Mouse (Mus musculus): ENCODE measurements around the gene Smox. TPM values are rescaled to one million over a fixed set of nuclear protein-coding genes. Genes with fewer than 3 reads are reported as not detected.

Gene Smox
- polyA plus RNA-seq, 1 experiment from 2014 or later = 63.3 TPM

DNA sequence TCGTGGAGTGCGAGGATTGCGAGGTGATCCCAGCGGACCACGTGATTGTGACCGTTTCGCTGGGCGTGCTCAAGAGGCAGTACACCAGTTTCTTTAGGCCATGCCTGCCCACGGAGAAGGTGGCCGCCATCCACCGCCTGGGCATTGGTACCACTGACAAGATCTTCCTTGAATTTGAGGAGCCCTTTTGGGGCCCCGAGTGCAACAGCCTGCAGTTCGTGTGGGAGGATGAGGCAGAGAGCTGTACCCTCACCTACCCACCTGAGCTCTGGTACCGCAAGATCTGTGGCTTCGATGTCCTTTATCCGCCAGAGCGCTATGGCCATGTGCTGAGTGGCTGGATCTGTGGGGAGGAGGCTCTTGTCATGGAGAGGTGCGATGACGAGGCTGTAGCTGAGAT is 29.4 kb downstream of the Smox start:
- 94% methylated on average over 19 of the region's 19 CpGs for WGBS
- Histone ChIP-seq H3K27ac (replicated peaks) (no peak overlapping the region), H3K36me3 (peaks cover 13% of the 10 kb centered on the region)

GRCm38 (mm10) chr2:131527061-131527460 is 35.8 kb downstream of the Smox start:
- no peak overlapping the region for H3K9ac ChIP-seq (replicated peaks)
- no peaks in the 10 kb centered on the region for H3K36me3 ChIP-seq
- WGBS = 43% methylated on average over 3 of the region's 3 CpGs
- ATAC-seq (replicated peaks) = no peak
- no peaks in the 10 kb centered on the region for H3K9me3 ChIP-seq
- no peaks in the 10 kb centered on the region for H3K4me1 ChIP-seq
- H3K4me3 ChIP-seq = no peak overlapping the region
- no peak overlapping the region for H3K27ac ChIP-seq (replicated peaks)
- H3K4me2 ChIP-seq (replicated peaks) = no peak overlapping the region
- H3K27me3 ChIP-seq = no peaks in the 10 kb centered on the region

More for the DNA sequence above, 29.4 kb downstream of the Smox start:
- Histone ChIP-seq H3K9ac (replicated peaks) (no peak overlapping the region), H3K4me3 (no peak overlapping the region), H3K4me1 (no peaks in the 10 kb centered on the region), H3K4me2 (replicated peaks) (no peak overlapping the region), H3K27me3 (no peaks in the 10 kb centered on the region), H3K9me3 (no peaks in the 10 kb centered on the region)
- no peak for ATAC-seq (replicated peaks)

DNA sequence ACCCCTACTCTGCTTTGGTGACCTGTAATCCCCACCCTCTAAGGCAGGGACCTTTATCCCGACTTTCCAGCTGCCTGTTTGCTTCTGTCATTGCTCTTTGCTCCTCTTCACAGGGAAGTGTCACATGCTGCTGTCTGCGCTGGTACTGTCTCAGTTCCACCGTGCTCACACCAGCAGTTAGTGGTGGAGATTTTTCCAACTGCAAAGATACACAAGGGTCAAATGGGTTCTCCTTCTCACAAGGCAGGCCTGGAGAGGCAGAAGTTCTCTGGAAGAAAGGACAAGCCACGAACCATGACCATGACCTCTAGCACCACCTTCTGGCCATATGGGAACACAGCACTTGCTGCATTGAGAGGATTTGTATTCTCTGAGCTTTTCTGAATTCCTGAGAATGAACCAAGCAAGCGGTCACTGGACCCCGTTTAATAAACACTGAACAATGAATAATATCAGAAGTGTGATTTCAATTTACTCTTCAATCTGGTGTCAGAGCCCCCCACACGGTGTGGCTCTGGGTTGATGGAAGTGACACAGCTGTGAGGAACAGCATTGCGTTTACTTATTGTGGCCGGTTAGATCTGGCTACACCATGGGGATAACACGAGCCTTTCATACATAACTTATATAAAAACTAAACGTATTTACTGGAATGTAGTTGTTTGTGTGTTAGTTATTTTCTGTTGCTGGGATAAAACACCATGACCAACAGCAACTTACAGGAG is 38.8 kb downstream of the Smox start:
- no peaks in the 10 kb centered on the region for H3K9me3 ChIP-seq
- ATAC-seq (replicated peaks) = peak; percentile 49; the same call in 1 of the 2 replicates
- H3K4me3 ChIP-seq = no peak overlapping the region
- no peak overlapping the region for H3K27ac ChIP-seq (replicated peaks)
- no peak overlapping the region for H3K9ac ChIP-seq (replicated peaks)
- no peaks in the 10 kb centered on the region for H3K4me1 ChIP-seq
- H3K4me2 ChIP-seq (replicated peaks) = no peak overlapping the region
- H3K36me3 ChIP-seq = no peaks in the 10 kb centered on the region
- H3K27me3 ChIP-seq = no peaks in the 10 kb centered on the region
- WGBS = 36% methylated on average over 11 of the region's 11 CpGs

DNA sequence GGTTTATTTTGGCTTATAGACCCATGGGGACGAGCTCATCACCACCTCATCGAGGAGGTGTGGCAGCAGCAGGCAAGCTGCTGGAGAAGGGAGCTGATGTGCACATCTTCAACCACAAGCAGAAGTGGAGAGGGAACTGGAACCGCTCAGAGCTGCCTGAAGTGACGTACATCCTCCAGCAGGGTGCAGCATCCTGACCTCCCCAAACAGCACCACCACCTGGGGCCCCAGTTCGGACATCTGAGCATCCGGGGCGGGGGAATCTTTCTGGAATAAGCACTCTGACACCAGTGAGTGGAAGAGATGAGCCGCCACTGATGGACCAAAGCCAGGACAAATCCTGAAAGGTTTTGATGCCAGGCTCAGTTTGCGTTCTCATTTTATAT is 39.3 kb downstream of the Smox start:
- no peak; the same call in 1 of the 2 replicates for ATAC-seq (replicated peaks)
- H3K36me3 ChIP-seq = no peaks in the 10 kb centered on the region
- H3K4me2 ChIP-seq (replicated peaks) = no peak overlapping the region
- H3K4me3 ChIP-seq = no peak overlapping the region
- H3K9me3 ChIP-seq = no peaks in the 10 kb centered on the region
- H3K9ac ChIP-seq (replicated peaks) = no peak overlapping the region
- WGBS = 17% methylated on average over 9 of the region's 9 CpGs
- no peaks in the 10 kb centered on the region for H3K27me3 ChIP-seq
- no peaks in the 10 kb centered on the region for H3K4me1 ChIP-seq
- H3K27ac ChIP-seq (replicated peaks) = no peak overlapping the region

DNA sequence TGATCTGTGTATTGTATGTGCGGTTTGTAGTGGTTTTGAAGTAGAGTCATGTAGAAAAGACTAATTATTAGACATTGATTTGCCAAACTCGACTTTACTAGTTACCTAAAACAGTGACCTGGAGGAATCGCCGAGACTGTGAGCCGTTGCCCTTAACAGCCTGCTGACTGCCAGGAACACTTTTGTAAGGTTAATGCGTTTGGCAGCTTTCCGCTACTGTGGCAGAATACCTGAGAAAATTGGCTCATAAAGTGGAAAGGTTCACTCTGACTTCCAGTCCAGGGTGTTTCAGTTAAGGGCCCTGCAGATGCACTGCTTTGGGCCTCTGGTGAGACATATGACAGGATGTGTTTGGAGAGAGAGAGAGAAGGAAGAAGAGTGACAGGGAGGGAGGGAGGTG is 40.0 kb downstream of the Smox start:
- H3K27ac ChIP-seq (replicated peaks) = no peak overlapping the region
- H3K4me1 ChIP-seq = no peaks in the 10 kb centered on the region
- no peaks in the 10 kb centered on the region for H3K36me3 ChIP-seq
- no peak overlapping the region for H3K4me2 ChIP-seq (replicated peaks)
- 83% methylated on average over 7 of the region's 7 CpGs for WGBS
- no peaks in the 10 kb centered on the region for H3K27me3 ChIP-seq
- H3K9me3 ChIP-seq = no peaks in the 10 kb centered on the region
- no peak overlapping the region for H3K4me3 ChIP-seq
- no peak overlapping the region for H3K9ac ChIP-seq (replicated peaks)
- no peak for ATAC-seq (replicated peaks)

DNA sequence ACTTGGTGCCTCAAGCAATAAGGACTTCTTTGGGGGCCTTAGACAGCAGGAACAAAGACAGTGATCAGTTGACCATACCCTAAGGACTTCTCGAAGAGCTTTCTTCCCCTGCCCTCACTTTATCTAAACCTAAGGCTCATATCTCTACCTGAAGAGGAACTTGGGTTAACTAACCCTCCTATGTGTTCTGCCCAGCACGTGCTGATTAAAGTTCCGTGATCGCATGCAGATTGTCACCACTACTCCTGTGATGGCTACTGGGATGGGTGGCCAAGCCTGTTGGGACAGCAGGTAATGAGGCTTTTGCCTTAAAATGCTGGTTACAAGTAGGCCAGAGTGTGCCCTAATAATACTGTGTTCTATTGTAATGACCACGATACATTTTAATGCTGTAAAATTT is 43.9 kb downstream of the Smox start:
- no peaks in the 10 kb centered on the region for H3K27me3 ChIP-seq
- H3K9ac ChIP-seq (replicated peaks) = no peak overlapping the region
- no peak overlapping the region for H3K4me3 ChIP-seq
- H3K9me3 ChIP-seq = no peaks in the 10 kb centered on the region
- no peak overlapping the region for H3K4me2 ChIP-seq (replicated peaks)
- WGBS = 90% methylated on average over 5 of the region's 5 CpGs
- no peak for ATAC-seq (replicated peaks)
- no peak overlapping the region for H3K27ac ChIP-seq (replicated peaks)
- no peaks in the 10 kb centered on the region for H3K36me3 ChIP-seq
- H3K4me1 ChIP-seq = no peaks in the 10 kb centered on the region

DNA sequence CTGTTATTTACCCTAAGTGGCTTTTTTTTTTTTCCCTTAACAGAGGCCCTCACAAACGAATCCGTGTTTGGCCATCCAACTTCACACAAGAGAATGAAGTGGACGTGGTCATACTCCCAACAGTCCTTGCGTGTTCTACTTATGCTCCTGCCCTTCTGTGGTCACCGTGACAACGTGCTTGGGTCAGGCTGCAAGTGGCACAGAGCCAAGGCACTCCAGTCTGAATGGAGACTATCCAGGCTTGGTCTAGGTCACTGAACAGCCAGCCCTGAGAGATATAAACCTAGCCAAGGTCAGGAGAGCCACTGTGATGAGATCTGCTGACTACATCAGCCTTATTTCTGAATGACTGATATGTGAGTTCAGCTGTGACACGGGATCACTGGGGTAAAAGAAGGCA is 47.0 kb downstream of the Smox start:
- WGBS = 55% methylated on average over 7 of the region's 7 CpGs
- Histone ChIP-seq H3K27me3 (no peaks in the 10 kb centered on the region), H3K4me3 (no peak overlapping the region), H3K4me1 (no peaks in the 10 kb centered on the region), H3K4me2 (replicated peaks) (no peak overlapping the region), H3K36me3 (no peaks in the 10 kb centered on the region), H3K9ac (replicated peaks) (no peak overlapping the region), H3K27ac (replicated peaks) (no peak overlapping the region), H3K9me3 (no peaks in the 10 kb centered on the region)
- no peak for ATAC-seq (replicated peaks)

- H3K27me3 ChIP-seq = no peaks in the 10 kb centered on the region
- no peaks in the 10 kb centered on the region for H3K36me3 ChIP-seq
- no peaks in the 10 kb centered on the region for H3K4me1 ChIP-seq
- no peaks in the 10 kb centered on the region for H3K9me3 ChIP-seq
- no peak overlapping the region for H3K4me3 ChIP-seq
- ATAC-seq (replicated peaks) = no peak
- 81% methylated on average over 6 of the region's 6 CpGs for WGBS
- H3K9ac ChIP-seq (replicated peaks) = no peak overlapping the region
- no peak overlapping the region for H3K27ac ChIP-seq (replicated peaks)
- H3K4me2 ChIP-seq (replicated peaks) = no peak overlapping the region
Measured at GRCm38 (mm10) chr2:131539780-131540179, 48.5 kb downstream of the Smox start.

DNA sequence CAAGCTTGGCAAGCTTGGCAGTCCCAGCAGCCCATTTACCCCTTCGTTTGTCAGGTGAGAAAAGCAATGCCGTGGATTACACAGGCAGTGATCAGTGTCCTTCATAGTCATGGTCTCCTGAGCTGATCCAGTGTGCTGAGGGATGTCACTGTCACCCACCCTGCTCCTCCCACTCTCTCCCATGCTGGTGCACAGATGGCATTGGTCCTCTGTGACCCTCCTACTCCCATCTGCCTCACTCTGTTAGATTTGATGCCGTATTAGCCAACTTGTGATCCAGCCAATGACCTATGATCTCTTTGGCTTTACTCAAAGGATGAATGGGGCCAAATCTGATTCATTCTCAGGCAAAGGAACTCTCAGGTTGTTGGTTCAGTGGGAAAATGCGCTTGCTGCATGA is 50.4 kb downstream of the Smox start:
- Histone ChIP-seq H3K36me3 (no peaks in the 10 kb centered on the region), H3K27me3 (peaks cover 14% of the 10 kb centered on the region), H3K27ac (replicated peaks) (no peak overlapping the region), H3K9me3 (no peaks in the 10 kb centered on the region), H3K9ac (replicated peaks) (no peak overlapping the region), H3K4me1 (peaks cover 13% of the 10 kb centered on the region), H3K4me3 (no peak overlapping the region), H3K4me2 (replicated peaks) (no peak overlapping the region)
- no peak for ATAC-seq (replicated peaks)
- 69% methylated on average over 4 of the region's 4 CpGs for WGBS

- peaks cover 20% of the 10 kb centered on the region for H3K4me1 ChIP-seq
- no peak overlapping the region for H3K4me2 ChIP-seq (replicated peaks)
- H3K4me3 ChIP-seq = no peak overlapping the region
- WGBS = 34% methylated on average over 6 of the region's 6 CpGs
- no peak overlapping the region for H3K9ac ChIP-seq (replicated peaks)
- H3K27me3 ChIP-seq = peaks cover 22% of the 10 kb centered on the region
- no peak for ATAC-seq (replicated peaks)
- no peaks in the 10 kb centered on the region for H3K36me3 ChIP-seq
- H3K27ac ChIP-seq (replicated peaks) = no peak overlapping the region
- H3K9me3 ChIP-seq = no peaks in the 10 kb centered on the region
Measured at GRCm38 (mm10) chr2:131542531-131542930, 51.2 kb downstream of the Smox start.

DNA sequence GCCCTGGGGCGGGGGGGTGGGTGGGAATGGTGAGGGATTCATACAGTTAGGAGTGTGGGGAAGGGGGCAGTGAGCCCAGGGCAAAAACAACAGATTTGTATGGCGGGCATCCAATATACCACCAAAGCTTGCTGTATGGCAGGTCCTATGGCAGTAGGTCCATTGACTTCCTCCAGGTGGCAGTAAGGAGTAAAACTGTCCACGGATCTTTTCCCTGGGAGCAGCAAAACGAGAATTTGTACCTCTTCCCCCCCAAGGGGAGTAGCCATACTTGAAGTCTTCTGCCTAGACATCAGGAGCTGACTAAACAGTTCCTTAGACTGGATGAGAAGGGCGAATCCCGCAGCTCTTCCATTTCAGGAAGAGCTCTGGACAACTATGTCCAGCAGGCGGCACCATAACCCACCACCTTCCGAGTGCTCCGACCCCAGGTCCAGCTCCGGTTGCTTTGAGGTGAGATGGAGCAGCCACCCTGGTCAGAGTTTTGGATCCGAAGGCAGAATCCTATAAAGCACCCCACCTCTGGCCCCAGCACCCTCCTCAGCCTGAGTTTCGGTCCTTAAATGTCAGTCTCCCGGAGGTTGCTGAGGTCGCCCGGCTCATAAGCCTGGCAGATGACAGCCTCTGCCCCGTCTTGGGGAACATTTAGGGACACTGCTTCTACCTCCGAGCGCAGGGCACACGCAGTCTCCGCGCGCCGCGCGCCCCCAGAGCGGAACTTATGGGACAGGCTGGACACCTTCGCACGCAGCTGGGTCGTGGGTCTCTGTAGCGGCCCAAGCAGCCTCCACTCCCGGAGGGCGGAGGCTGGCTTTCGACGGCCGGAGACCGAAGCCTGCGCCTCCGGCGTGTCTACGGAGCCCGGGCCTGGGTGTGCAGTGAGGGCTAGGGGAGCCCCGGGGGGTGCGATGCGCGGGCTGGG is 54.4 kb downstream of the Smox start:
- Histone ChIP-seq H3K27me3 (peaks cover 34% of the 10 kb centered on the region), H3K4me3 (peak overlapping the region; percentile 43), H3K4me2 (replicated peaks) (peak overlapping the region; percentile 77), H3K9ac (replicated peaks) (peak overlapping the region; percentile 41), H3K36me3 (no peaks in the 10 kb centered on the region), H3K9me3 (no peaks in the 10 kb centered on the region), H3K4me1 (peaks cover 20% of the 10 kb centered on the region), H3K27ac (replicated peaks) (no peak overlapping the region)
- WGBS = 1% methylated on average over 45 of the region's 45 CpGs
- ATAC-seq (replicated peaks) = peak; percentile 44

GRCm38 (mm10) chr2:131546308-131546700 is 55.0 kb downstream of the Smox start:
- H3K4me1 ChIP-seq = peaks cover 20% of the 10 kb centered on the region
- peak overlapping the region; percentile 77 for H3K4me2 ChIP-seq (replicated peaks)
- no peak for ATAC-seq (replicated peaks)
- H3K27me3 ChIP-seq = peaks cover 34% of the 10 kb centered on the region
- no peaks in the 10 kb centered on the region for H3K9me3 ChIP-seq
- WGBS = 1% methylated on average over 27 of the region's 27 CpGs
- no peak overlapping the region for H3K27ac ChIP-seq (replicated peaks)
- no peaks in the 10 kb centered on the region for H3K36me3 ChIP-seq
- H3K4me3 ChIP-seq = peak overlapping the region; percentile 43
- peak overlapping the region; percentile 41 for H3K9ac ChIP-seq (replicated peaks)

Measured in forebrain, embryonic 15.5 days (tissue).